Mouse (Mus musculus) thymus, postnatal 14 days (tissue): ENCODE measurements around the gene Tfeb.

ENCODE experiments used
- DNase-seq: peaks from one replicate; pipeline ENCODE4 v3.0.0; 2021

Tfeb gene

DNA sequence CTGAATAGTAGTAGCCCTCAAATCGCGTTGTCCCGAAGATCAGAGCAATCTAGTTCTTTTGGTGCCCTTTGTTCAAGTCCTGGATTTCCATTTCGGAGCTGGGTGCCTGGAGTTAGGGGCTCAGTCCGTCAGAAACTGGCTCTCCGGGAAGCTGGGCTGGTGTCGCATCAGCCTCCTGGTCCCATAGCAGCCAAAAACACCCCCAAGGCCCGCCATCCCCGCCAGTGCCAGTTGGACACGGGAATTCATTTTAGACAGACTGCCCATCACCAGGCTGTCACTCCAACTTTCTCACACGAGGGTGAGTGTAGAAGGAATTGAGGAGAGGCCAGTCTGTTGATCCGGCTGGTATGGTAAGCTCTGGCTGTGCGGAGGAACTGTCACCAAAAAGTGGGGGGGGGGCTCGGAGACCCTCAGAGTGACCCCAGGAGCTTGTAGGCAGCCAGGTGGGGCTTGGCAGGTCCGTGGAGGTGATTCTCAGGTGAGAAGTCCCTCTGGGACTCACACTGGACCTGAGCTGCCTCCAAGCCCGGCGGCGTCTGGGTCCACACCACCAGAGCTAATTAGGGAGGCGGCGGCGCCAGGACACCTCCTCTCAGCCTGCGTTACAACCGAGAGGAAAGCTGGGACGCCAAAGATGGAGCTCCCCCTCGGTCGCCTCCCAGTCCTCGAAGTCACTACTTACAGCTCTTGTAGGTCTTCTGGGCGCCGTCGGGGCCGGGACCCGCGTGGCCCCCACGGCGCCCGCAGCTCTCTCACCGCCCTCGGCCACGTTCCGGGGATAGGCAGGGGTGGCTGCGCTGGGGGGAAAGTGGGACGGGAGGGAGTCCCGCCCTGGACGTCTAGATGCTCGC is 97.0 kb downstream of the Tfeb start:
- no peak for DNase-seq

- no peak for DNase-seq
These were observed 97.6 kb downstream of the Tfeb start, which contains the start of gene Mdfi for GRCm38 (mm10) chr17:47834482-47834767. Gene Mdfi, minus strand, starts transcription at chr17:47834691.

GRCm38 (mm10) chr17:47837808-47838207 is 101.0 kb downstream of the Tfeb start:
- DNase-seq, result no peak

- DNase-seq, result no peak
These were observed 104.7 kb downstream of the Tfeb start for GRCm38 (mm10) chr17:47841521-47841920.
